Mouse (Mus musculus): ENCODE data around the gene Zyx. TPM values are rescaled to one million over a fixed set of nuclear protein-coding genes. Genes with fewer than 3 reads are reported as not detected.
A peak's percentile ranks its signal among the peaks of the same experiment; 100 is the strongest.

Zyx gene
- total RNA-seq, 2 experiments from 2014 or later = 35.2 to 40.9 TPM

DNA sequence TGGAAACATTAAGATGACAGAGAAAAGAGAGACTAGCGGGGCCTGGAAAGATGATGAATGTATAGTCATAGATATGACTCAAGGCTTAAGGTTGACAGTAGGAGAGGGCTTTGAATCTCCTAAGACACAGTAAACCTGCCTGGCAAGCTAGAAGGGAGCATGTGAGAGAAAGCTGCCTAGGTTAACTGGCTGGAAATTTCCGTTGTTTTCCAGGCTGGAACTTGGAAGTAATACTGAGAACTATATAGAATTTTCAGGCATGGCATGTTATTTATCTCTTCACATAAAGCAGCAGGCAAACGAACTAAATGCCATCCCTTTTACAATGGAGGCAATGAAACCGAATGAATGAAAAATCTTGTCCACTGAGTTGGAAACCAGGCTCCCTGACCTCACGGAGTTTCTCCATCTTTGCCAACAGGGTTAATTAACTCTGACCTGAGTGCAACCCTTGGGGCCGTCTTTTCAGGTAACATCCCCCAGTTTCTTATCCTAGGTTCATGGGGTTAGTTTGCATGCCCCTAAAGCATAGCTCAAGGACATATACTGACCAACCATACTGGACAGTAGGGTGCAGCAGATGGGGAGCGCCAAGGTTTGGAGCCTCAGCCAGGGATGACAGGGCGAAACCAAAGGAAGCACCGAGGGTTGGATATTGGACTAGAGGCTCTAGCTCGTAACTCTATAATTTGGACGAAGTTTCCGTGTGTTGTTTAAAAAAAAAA, 987 bp upstream of the Zyx start:
- intact Hi-C loops (cut with DNase I; ENCODE audit: low total_unique reads) = loop anchor here (5.0 kb wide), 1 partner anchor 34 kb away; no protein-coding TSS in a partner anchor
- DNase-seq = no peak

DNA sequence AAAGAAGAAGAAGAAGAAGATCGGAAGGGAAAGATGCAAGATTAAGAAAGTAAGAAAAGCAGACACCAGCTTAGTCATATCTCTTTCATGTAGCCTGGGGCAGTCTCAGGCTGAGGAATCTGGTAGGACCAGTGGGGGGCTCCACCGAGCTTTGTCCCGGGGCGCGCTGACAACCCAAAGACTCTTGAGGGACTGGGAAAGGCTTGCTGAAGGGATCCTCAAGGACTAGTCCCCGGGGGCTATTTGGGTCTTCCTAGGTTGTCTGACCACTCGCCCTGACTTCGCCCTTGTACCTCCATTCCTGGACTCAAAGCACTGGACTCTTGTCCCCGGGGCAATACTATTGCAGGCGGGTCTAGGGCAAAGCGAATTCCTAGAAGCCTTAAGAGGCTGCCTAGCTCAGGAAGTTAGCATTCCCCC, 414 bp upstream of the Zyx start:
- intact Hi-C loops (cut with DNase I; ENCODE audit: low total_unique reads) = loop anchor here (5.0 kb wide), 1 partner anchor 33 kb away; no protein-coding TSS in a partner anchor
- peak; percentile 75 for DNase-seq

DNA sequence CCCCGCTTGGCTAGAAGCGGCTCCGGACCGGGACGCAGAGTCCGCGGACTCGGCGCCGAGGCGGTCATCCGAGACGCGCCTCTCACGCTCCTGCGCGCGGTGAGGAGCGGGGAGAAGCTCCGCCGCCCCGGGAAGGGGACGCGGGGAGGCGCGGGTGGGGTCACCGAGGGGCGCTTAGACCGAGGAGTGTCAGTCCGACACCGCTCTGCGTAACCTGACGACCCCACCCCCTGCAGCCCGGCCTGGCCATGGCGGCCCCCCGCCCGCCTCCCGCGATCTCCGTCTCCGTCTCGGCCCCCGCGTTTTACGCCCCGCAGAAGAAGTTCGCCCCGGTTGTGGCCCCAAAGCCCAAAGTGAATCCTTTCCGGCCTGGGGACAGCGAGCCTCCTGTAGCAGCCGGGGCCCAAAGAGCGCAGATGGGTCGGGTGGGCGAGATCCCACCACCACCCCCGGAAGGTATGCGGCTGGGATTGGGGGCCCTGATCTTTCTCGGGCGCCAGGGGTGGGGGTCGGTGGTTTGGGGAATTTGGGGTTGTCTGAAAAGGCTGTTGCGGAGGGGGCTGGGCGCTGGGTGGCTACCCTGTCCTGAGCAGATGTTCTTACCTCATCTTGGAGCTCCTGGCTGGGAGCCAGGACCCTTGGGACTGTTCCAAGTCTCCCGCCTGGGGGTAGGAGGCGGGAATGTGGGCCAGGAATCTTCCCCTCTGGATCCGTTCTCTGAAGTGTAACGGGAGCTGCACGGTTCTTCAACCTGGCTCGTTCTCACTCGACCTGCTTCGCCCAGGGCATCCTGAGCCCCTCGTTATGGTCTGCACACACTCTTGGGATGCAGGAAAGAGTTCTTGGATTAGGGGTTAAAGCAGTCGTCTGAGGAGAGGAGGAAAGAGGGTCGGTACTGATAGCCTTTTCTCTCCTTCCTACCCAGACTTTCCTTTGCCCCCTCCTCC, 864 bp downstream of the Zyx start:
- DNase-seq = peak; percentile 83
- intact Hi-C loops (cut with DNase I; ENCODE audit: low total_unique reads) = no loop called here

DNA sequence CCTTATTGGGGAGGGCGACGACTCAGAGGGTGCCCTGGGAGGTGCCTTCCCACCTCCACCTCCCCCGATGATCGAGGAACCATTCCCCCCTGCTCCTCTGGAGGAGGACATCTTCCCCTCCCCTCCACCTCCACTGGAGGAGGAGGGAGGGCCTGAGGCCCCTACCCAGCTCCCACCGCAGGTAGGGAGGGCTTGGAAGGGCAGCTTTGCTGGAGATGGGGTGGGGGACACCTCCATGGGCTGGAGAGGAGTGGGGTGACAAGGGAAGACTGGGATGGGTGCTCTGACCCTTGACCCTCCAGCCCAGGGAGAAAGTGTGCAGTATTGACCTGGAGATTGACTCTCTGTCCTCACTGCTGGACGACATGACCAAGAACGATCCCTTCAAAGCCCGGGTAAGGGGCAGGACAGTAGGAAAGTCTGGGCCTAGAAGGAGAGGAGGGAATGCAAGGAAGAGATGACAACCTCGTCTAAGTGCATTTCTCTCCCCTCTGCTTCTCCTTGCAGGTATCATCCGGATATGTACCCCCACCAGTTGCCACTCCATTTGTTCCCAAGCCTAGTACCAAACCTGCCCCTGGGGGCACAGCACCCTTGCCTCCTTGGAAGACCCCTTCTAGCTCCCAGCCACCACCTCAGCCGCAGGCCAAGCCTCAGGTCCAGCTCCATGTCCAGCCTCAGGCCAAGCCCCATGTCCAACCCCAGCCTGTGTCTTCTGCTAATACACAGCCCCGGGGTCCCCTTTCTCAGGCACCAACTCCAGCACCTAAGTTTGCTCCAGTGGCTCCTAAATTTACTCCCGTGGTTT, 1.7 kb downstream of the Zyx start:
- no peak for DNase-seq
- intact Hi-C loops (cut with DNase I; ENCODE audit: low total_unique reads) = no loop called here

DNA sequence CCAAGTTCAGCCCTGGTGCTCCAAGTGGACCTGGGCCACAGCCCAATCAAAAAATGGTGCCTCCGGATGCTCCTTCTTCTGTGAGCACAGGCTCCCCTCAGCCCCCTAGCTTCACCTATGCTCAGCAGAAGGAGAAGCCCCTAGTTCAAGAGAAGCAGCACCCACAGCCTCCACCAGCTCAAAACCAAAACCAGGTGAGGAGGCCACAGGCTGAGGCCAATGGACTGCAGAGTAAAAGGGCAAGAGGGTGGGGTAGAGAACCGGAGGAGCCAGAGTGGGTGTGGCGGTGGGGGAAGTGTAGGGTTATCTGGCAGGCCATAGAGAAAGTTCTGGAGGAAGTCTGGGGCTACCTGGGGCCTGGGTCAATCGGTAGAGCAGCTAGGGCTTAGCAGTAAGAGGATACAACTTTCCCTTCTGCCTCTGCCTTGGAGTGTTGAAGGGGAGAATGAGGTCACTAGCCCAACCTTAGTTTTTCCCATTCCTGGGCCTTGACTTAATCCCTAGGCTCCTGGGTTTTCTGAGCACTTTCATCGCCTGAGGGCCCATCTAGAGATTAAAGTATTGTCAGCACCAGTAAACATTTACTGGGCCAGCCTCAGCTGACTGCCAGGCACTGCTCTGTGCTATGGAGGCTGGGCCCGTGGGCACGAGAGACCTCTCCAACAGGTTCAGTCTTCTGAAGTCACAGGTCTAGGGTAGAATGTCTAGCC, 2.5 kb downstream of the Zyx start:
- no peak for DNase-seq
- intact Hi-C loops (cut with DNase I; ENCODE audit: low total_unique reads) = no loop called here

DNA sequence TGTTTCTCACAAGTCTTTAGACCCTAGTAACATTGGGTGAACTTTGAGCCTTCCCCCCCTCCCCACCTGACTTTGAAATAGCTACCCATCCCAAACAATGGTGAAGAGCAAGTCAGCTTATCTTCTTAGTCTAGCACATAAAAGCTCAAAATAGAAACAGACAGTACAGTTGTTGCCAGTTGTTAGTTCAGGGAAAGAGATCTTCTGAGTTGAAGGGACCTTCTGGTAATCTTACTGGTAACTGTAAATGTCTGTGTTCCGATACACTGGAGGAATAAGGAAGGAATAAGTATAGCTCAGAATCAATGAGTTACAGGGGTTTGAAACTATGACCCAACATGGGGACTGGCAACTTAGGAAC, 3.0 kb downstream of the Zyx start:
- no peak for DNase-seq
- intact Hi-C loops (cut with DNase I; ENCODE audit: low total_unique reads) = no loop called here

DNA sequence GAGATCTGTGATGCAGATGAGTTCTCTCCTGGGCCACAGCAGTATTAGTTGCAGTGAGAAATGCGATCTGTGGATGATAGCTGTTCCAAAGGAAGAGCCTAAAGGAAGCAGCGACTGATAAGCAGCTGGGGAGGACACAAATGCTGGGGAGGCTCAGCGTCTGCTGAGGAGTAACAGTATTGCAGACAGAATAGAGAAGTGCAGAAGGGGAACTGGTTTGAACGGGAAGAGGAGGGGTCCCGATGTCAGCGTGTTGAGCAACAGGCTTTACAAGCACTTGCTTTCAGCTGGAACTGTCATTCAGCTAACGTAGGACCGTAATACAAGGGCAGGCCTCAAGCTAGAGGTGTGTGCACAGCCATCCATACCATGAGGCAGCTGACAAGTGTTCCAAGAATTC, 3.8 kb downstream of the Zyx start:
- intact Hi-C loops (cut with DNase I; ENCODE audit: low total_unique reads) = no loop called here
- DNase-seq = no peak

DNA sequence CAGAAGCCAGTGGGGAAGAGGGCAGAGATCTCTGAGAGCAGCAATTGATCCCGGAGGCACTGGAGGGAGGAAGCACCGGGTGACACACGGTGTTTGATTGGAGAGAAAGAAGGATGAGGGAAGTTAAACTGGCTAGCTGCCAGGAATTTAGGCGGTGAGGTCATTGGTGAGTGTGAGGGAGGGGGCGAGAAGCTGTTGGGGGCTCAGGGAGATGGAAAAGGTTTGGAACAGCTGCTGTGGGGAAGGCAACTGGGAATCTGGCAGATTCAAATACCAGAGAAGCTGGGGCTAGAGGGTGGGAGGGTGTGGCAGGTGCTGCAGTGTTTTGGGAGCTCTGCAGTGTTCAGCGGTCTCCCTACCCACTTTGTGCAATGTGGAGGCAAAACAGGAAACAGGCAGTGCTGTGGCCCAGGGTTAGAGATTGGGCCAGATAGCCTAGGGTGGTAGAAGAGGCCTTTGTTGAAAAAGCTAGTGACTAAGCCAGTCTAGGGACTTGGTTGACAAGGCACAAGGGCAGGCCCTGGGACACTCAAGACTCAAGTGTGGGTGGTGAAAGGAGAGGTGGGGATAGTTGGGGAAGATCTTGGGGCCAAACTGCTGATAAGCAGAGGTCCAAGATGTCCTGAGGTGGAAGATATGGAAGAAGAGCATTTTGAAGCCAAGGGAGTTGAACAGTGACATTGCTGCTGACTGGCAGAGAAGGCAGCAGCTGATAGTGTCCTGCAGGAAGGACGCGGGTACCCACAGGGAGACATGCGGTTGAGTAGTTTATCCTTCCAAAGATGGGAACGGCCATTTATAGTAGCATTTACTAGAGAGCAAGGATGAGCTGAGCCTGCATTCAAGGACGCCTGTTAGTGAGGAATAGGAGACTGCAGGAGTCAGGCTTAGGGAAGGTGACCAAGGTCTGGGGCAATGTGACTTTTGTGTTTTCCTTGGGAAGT, 4.9 kb downstream of the Zyx start:
- DNase-seq = peak; percentile 44
- intact Hi-C loops (cut with DNase I; ENCODE audit: low total_unique reads) = no loop called here

DNA sequence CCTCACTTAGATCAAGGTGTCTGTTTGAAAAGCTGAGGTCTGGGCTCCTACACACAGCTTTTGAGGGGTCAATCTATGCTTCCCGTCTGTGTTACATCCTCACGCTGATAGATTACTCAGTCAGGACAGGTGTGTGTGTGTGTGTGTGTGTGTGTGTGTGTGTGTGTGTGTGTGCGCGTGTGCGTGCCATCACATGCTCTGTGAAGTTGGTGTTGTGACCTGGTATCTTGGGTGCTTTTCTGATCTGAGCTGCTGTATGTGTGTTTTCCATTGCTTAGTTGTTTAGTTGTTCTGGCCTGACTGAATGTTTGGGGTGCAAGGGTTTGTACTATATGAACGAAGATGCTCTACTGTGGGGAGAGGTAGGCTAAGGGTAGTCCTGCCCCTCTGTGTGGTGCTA, 5.9 kb downstream of the Zyx start:
- intact Hi-C loops (cut with DNase I; ENCODE audit: low total_unique reads) = no loop called here
- DNase-seq = no peak

DNA sequence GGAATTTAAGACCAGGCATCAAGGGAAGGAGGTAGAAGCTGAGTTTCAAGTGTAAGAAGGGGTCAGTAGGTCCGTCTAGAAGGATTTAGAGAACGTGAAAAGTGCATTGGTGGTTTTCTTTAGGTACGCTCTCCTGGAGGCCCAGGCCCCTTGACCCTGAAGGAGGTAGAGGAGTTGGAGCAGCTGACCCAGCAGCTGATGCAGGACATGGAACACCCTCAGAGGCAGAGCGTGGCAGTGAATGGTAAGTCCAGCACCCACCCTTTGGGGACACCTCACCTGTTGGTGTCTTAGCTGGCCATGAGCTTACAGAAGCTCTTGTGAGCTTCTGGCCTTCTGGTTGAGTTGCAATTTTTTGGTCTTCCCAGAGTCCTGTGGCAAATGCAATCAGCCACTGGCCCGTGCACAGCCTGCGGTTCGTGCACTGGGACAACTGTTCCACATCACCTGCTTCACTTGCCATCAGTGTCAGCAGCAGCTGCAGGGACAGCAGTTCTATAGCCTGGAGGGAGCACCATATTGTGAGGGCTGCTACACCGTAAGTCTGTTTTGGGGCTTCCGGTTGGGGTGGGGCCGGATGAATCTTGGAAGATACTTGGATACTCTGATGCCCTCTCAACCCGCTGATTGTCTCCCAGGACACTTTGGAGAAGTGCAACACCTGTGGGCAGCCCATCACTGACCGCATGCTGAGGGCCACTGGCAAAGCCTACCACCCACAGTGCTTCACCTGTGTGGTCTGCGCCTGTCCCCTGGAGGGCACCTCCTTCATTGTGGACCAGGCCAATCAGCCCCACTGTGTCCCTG, 6.6 kb downstream of the Zyx start:
- no peak for DNase-seq
- intact Hi-C loops (cut with DNase I; ENCODE audit: low total_unique reads) = no loop called here

DNA sequence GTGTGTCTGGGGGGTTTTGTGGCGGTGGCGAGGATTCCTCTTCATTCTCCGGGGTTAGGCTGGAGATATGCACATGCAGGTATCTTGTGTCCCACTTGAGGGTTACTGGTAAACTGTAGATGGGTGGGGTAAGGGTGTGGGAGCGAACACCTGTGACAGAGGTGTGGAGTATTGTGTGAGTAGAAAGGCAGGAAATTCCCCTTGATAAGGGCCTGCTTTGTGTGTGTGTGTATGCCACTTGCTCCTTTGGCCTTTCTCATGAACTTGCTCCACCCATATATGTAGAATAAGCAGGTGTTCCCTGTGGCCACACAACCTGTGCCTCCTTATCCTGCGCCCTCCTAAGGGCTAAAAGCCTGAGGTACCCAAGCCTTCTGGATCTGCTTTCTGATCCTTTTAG, 7.5 kb downstream of the Zyx start:
- no peak for DNase-seq
- intact Hi-C loops (cut with DNase I; ENCODE audit: low total_unique reads) = no loop called here

DNA sequence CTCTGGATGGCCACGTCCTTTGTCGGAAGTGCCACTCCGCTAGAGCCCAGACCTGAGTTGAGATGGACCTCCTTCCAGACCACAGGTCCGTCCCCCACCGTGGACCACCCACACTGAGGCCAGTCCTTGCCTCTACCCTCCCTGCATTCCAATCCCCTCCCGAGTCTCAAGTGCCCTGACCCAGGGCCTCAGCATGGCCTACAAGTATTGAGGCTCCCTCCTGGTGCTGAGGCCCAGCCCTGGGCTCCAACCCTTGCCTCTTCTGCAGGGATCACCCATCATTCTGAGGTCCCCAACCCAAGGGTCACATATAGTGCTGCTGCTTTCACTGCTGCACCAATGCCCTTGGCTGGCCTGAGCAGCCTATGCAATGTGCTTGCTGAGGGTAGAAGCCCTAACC, 8.5 kb downstream of the Zyx start:
- intact Hi-C loops (cut with DNase I; ENCODE audit: low total_unique reads) = no loop called here

DNA sequence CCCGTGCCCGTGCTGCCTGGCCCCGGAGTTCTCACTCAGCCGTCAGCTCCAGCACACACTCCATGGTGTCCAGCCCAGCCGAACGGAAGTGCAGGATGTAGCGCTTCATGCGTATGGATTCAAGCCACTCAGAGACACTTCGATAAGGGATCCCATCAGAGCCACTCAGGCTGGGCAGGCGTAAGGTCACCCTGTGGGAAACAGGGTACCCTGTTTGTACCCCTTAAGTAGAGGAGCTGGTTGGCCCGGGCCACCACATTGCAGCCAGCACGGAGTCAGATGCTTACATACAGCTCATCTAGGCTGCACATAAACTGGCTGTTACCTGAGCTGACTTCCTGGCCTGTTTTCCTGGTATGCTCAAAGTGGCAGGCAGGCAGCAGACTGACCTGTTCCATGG, 9.5 kb downstream of the Zyx start:
- no peak for DNase-seq
- intact Hi-C loops (cut with DNase I; ENCODE audit: low total_unique reads) = no loop called here

More for the DNA sequence above, 8.5 kb downstream of the Zyx start:
- no peak for DNase-seq

DNA sequence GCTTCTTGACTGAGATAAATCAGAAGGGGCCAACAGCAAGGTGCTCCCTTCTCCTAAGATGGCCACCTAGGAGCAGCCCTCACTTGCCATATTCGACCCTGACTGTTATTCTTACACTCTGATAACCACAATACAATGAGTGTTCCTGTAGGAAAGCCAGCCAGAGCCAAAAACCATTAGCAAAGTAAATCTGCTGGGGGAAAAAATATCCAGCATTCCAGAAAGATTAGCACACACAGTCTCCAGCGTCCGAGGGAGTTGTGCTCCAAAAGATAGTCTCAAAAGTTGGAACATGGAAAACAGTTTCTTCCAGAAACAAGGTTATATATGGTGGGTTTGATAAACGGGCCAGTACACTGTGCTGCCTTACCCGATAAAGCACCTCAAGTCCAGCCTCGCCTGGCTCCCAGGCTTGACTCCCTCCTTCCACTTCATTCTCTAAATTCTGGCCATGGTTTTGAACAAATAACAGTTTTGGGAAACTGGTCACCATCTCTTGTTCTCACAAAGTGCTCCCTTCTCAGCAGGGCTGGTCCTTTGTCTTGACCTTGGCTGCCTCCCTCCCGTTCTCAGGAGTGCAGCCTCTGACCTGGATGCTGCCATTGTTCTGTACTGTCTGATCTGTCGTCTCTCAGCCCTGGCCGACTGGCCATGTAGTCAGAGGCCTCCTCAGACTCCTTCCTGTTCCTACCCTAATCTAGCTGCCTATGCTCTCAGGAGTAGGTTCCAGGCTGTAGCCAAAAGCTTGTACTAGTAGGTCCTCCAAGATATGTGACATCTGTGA, 10.1 kb downstream of the Zyx start:
- intact Hi-C loops (cut with DNase I; ENCODE audit: low total_unique reads) = no loop called here
- DNase-seq = no peak

DNA sequence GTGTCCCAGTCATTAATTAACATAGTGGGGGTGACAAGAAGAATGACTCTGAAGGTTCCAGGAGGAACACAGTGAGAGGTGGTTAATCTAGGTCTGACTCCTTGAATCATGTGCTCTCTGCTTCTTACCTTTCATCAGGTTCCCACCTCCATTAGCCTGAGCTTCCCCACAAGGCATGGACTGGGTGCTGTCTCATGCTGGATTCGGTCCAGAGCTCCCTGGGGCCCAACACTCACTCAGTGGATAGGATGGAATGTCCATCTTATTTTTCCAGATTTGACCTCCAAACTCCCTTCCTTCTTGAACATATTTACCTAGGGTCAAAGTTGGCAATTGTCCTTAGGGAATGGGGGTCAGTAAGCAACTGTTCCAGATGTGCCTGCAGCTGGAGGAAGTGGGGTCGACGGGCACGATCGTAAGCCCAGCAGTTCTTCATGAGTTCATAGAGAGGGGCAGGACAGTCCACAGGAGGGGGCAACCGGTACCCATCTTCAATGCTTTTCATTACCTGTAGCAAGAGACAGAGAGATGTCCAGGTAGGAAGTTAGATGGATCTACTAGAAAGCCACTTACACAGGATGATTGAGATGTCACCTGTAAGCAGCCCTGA, 10.9 kb downstream of the Zyx start:
- no peak for DNase-seq
- intact Hi-C loops (cut with DNase I; ENCODE audit: low total_unique reads) = no loop called here

All from gastrocnemius, postnatal 14 days (tissue).